Mouse (Mus musculus) lung, postnatal 0 days (tissue): Measurements from ENCODE around the gene Fbxl21. TPM values are rescaled to one million over a fixed set of nuclear protein-coding genes. Genes with fewer than 3 reads are reported as not detected.

ENCODE experiments used
- ATAC-seq: fragments of 200-750 bp; cut with Nextera tagmentation; 2 replicates; pipeline ENCODE4 v1.8.0; 2017; ENCODE audit warnings: moderate library complexity
- DNase-seq: peaks from one replicate; pipeline ENCODE4 v3.0.0-alpha.2; 2016; ENCODE audit warnings: low spot score
- H3K27ac ChIP-seq: fragments of 300-500 bp; sonication (generic); 2 replicates; pipeline ENCODE4 v1.5.1; 2014; ENCODE audit warnings: antibody characterized with exemption, mild to moderate bottlenecking, low read length, mixed read lengths
- H3K27me3 ChIP-seq: fragments of 300-500 bp; sonication (generic); replicated peaks from 2 replicates; pipeline ENCODE4 v1.6.1; 2014; ENCODE audit warnings: low read length, mixed read lengths; ENCODE audit not compliant: insufficient read depth
- H3K36me3 ChIP-seq: fragments of 300-500 bp; sonication (generic); 2 replicates; pipeline ENCODE4 v1.6.1; 2014; ENCODE audit warnings: low read length, mixed read lengths; ENCODE audit not compliant: insufficient read depth
- H3K4me1 ChIP-seq: fragments of 300-500 bp; sonication (generic); 2 replicates; pipeline ENCODE4 v1.6.1; 2014; ENCODE audit warnings: antibody characterized with exemption, low read depth, low read length, mixed read lengths; ENCODE audit not compliant: insufficient read depth
- H3K4me2 ChIP-seq: fragments of 300-500 bp; sonication (generic); replicated peaks from 2 replicates; pipeline ENCODE4 v1.6.1; 2014; ENCODE audit warnings: low read depth, mild to moderate bottlenecking, low read length, moderate library complexity, mixed read lengths
- H3K4me3 ChIP-seq: fragments of 300-500 bp; sonication (generic); 2 replicates; pipeline ENCODE4 v1.5.1; 2014; ENCODE audit warnings: low read depth, low read length
- H3K9ac ChIP-seq: fragments of 300-500 bp; sonication (generic); replicated peaks from 2 replicates; pipeline ENCODE4 v1.6.1; 2014; ENCODE audit warnings: low read depth, mild to moderate bottlenecking
- H3K9me3 ChIP-seq: fragments of 300-500 bp; sonication (generic); 2 replicates; pipeline ENCODE4 v1.6.1; 2016; ENCODE audit warnings: low read length, mixed read lengths
- CTCF ChIP-seq: IDR thresholded peaks from 2 replicates; pipeline ENCODE4 v1.5.1; 2016; ENCODE audit warnings: antibody characterized with exemption, mild to moderate bottlenecking
- EP300 ChIP-seq: IDR thresholded peaks from 2 replicates; pipeline ENCODE4 v1.6.1; 2016; ENCODE audit warnings: antibody characterized with exemption, mild to moderate bottlenecking, control low read depth
- WGBS: fragments of 180-500 bp; shearing (Covaris S2); extraction: QIAGEN DNeasy Blood & Tissue Kit; methylation state at CpG from one replicate; pipeline ENCODE4 v1.1.7; 2014; 5-methylcytosine and 5-hydroxymethylcytosine counted together
- polyA plus RNA-seq: library from polyadenylated mRNA; unstranded; fragments of >200 nt; fragmentation: Nextera tagmentation; extraction: Ambion mirVana; gene quantifications from 2 replicates; pipeline ENCODE4 v1.2.1, GENCODE M21; 2015

Fbxl21 gene
- polyA plus RNA-seq, 1 experiment from 2014 or later, result 0.58 TPM

DNA sequence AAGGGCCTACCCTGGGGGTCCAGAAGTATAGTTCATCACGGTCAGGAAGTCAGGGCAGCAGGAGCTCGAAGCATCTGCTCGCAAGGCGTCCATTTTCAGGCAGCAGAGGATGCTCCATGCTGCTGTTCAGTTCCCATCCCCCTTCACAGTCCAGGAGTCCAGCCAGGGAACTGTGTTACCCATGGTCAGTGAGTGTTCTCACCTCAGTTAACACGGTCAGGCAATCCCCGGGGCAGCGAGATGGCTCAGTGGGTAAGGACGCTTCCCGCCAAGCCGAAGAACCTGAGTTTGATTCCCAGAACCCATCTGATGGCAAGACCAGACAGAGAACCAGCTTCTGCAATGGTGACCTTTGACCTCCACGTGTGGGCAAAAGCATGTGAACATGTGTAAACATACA, 6.0 kb downstream of the Fbxl21 start:
- 81% methylated on average over 11 of the region's 11 CpGs for WGBS
- no peak for ATAC-seq

DNA sequence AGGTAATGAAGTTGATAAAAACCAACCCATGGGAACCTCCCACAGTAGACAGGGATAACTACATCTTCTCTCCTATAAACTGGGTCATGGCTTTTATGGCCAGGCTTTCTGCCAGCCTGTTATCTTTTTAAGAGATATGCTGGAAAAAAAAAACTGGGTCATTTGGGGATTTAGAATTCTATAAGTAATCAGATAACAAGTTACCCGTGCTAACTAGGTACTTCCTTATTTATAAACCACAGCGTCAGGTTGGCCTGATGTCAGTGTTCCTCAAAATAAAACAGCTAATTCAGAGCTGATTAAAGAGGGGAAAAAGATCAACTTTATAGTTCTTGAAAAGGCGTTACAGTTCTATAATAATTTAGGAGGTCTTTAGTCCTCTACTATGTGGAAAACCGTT, 6.8 kb downstream of the Fbxl21 start:
- no peak overlapping the region for H3K27ac ChIP-seq

More for the DNA sequence above, 6.0 kb downstream of the Fbxl21 start:
- TF ChIP-seq EP300 (no peak), CTCF (no peak)
- Histone ChIP-seq H3K4me2 (no peak overlapping the region), H3K9me3 (no peaks in the 10 kb centered on the region), H3K9ac (no peak overlapping the region), H3K27ac (no peak overlapping the region), H3K36me3 (no peaks in the 10 kb centered on the region), H3K4me3 (no peak overlapping the region), H3K27me3 (no peaks in the 10 kb centered on the region), H3K4me1 (no peaks in the 10 kb centered on the region)
- no peak for DNase-seq

DNA sequence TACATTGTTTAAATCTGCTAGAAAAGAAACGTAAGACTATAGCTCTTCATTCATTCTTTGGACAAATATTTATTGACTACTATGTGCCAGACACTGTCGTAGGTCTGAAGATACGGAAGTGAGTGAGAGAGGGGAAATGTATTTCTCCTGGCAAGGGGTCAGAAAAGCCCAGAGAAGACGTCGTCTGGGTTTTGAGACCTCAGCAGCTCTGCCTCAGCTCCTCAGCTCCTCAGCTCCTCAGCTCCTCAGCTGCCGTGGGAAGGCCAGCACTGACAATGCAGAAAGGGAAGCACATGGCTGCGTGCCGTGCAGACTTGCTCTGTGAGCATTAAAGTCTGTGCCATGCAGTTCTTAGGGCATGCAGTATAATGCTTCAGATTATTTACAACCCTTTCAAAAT, 7.4 kb downstream of the Fbxl21 start:
- H3K4me1 ChIP-seq, result no peaks in the 10 kb centered on the region

More for the DNA sequence above, 6.8 kb downstream of the Fbxl21 start:
- no peak overlapping the region for H3K9ac ChIP-seq
- no peaks in the 10 kb centered on the region for H3K36me3 ChIP-seq
- no peaks in the 10 kb centered on the region for H3K27me3 ChIP-seq
- H3K4me1 ChIP-seq, result no peaks in the 10 kb centered on the region
- DNase-seq (no peak), ATAC-seq (no peak)
- H3K4me3 ChIP-seq, result no peak overlapping the region
- WGBS, result 67% methylated on average over 4 of the region's 4 CpGs
- no peaks in the 10 kb centered on the region for H3K9me3 ChIP-seq
- no peak for TF ChIP-seq EP300
- no peak for TF ChIP-seq CTCF
- H3K4me2 ChIP-seq, result no peak overlapping the region

DNA sequence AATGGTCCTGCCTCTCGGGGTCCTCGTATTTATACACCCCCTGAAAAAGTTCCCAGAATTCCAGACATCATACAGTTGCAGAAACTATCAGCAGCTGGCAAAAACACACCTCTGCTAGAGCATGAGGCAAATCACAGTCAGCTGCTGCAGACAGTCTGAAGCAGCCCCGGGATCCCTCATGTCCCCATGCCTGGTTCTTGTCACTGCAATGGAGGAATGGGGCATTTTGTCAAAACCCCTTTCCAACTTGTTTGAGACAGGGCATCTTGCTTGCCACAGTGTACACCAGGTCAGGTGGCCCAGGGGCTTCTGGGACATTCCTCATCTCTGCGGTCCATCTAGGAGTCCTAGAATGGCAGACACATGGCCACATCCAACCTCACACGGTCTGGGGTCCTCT, 12.7 kb downstream of the Fbxl21 start:
- Histone ChIP-seq H3K36me3 (no peaks in the 10 kb centered on the region), H3K9me3 (no peaks in the 10 kb centered on the region), H3K4me3 (no peak overlapping the region), H3K4me2 (no peak overlapping the region), H3K4me1 (no peaks in the 10 kb centered on the region), H3K27ac (no peak overlapping the region), H3K9ac (no peak overlapping the region), H3K27me3 (no peaks in the 10 kb centered on the region)
- TF ChIP-seq CTCF (no peak), EP300 (no peak)
- WGBS, result 79% methylated on average over 5 of the region's 5 CpGs
- no peak for DNase-seq
- no peak for ATAC-seq

More for the DNA sequence above, 7.4 kb downstream of the Fbxl21 start:
- Histone ChIP-seq H3K27me3 (no peaks in the 10 kb centered on the region), H3K36me3 (no peaks in the 10 kb centered on the region), H3K4me2 (no peak overlapping the region), H3K9ac (no peak overlapping the region), H3K4me3 (no peak overlapping the region), H3K9me3 (no peaks in the 10 kb centered on the region), H3K27ac (no peak overlapping the region)
- DNase-seq, result no peak
- no peak for ATAC-seq
- TF ChIP-seq EP300 (no peak), CTCF (no peak)
- WGBS, result 37% methylated on average over 8 of the region's 8 CpGs

DNA sequence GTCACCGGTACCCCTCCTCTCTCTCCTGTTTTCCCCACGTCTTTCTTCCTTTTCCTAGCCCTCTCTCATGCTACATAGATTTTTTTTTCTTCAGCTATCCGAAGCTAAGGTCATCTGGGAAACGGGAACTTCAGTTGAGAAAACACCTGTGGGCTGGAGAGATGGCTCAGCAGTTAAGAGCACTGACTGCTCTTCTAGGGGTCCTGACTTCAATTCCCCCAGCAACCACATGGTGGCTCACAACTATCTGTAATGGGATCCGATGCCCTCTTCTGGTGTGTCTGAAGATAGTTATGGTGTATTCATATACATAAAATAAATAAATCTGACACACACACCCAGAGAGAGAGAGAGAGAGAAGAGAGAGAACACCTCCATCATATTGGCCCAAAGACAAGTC, 13.3 kb downstream of the Fbxl21 start:
- no peak overlapping the region for H3K27ac ChIP-seq
- ATAC-seq (no peak), DNase-seq (no peak)
- no peaks in the 10 kb centered on the region for H3K4me1 ChIP-seq
- no peak for TF ChIP-seq EP300
- peak; percentile 25; the same call in 1 of the 2 replicates for TF ChIP-seq CTCF
- no peak overlapping the region for H3K9ac ChIP-seq
- H3K4me2 ChIP-seq, result no peak overlapping the region
- H3K9me3 ChIP-seq, result no peaks in the 10 kb centered on the region
- no peaks in the 10 kb centered on the region for H3K36me3 ChIP-seq
- 64% methylated on average over 5 of the region's 5 CpGs for WGBS
- no peaks in the 10 kb centered on the region for H3K27me3 ChIP-seq
- no peak overlapping the region for H3K4me3 ChIP-seq

DNA sequence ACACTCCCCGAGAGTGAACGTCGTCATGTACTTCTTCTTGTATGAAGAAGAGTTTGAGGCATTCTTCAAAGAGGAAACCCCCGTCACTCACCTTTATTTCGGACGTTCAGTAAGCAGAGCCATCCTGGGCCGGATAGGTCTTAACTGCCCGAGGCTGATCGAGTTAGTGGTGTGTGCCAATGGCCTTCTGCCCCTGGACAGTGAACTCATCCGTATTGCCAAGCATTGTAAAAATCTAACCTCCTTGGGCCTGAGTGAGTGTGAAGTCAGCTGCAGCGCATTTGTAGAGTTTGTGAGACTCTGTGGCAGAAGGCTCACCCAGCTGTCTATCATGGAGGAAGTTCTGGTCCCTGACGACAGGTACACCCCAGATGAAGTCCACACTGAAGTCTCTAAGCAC, 14.8 kb downstream of the Fbxl21 start:
- Histone ChIP-seq H3K9ac (no peak overlapping the region), H3K4me3 (no peak overlapping the region), H3K4me2 (no peak overlapping the region), H3K9me3 (no peaks in the 10 kb centered on the region), H3K27me3 (no peaks in the 10 kb centered on the region), H3K36me3 (no peaks in the 10 kb centered on the region), H3K4me1 (no peaks in the 10 kb centered on the region), H3K27ac (no peak overlapping the region)
- WGBS, result 77% methylated on average over 12 of the region's 12 CpGs
- no peak for TF ChIP-seq CTCF
- no peak for TF ChIP-seq EP300
- DNase-seq, result no peak
- ATAC-seq, result no peak

DNA sequence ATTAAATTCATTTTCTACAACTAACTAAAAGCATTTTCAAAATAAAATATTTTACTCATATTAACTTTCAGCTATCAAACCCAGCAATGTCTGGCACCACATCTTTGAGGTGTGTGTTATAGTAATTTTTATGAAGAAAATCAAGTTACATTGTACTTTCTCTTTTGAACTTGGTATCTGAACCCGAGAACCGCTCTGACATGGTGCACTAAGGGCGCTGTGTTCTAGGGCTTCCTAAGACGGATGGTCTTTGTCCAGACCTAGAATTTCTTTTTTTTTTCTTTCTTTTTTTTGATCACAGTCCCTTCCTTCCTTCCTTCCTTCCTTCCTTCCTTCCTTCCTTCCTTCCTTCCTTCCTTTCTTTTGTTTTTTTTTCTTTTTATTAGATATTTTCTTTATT, 17.6 kb downstream of the Fbxl21 start:
- no peaks in the 10 kb centered on the region for H3K27me3 ChIP-seq
- no peak overlapping the region for H3K9ac ChIP-seq
- ATAC-seq (no peak), DNase-seq (no peak)
- H3K9me3 ChIP-seq, result no peaks in the 10 kb centered on the region
- no peak overlapping the region for H3K27ac ChIP-seq
- no peaks in the 10 kb centered on the region for H3K4me1 ChIP-seq
- H3K4me2 ChIP-seq, result no peak overlapping the region
- no peaks in the 10 kb centered on the region for H3K36me3 ChIP-seq
- no peak overlapping the region for H3K4me3 ChIP-seq
- WGBS, result 90% methylated on average over 4 of the region's 4 CpGs
- TF ChIP-seq CTCF (no peak), EP300 (no peak)
